Comparison of ENCODE assay signal across 18 mouse cellular contexts in genomic region chr6:100019016-100019415, GRCm38 (mm10).
"Had no signal": no experiment of that assay in that cellular context is flagged by ENCODE, and none has a peak within 500 bp of the region (broad histone marks: within the 10 kb centered on the region; RNA-seq: fewer than 3 reads in every experiment).

No protein-coding gene starts in this region.

- H3K9me3 ChIP-seq: midbrain, embryonic 10.5 days; midbrain, embryonic 12.5 days; neural tube, embryonic 13.5 days; neural tube, embryonic 15.5 days had no signal

- H3K4me2 ChIP-seq: lung, embryonic 14.5 days; midbrain, embryonic 12.5 days; neural tube, embryonic 13.5 days; neural tube, embryonic 15.5 days had no signal

- H3K9ac ChIP-seq: lung, embryonic 14.5 days; midbrain, embryonic 12.5 days; neural tube, embryonic 13.5 days; neural tube, embryonic 15.5 days had no signal

- ATAC-seq: midbrain, embryonic 16.5 days had no signal

- H3K4me3 ChIP-seq: midbrain, embryonic 10.5 days; midbrain, embryonic 12.5 days; myocyte; neural tube, embryonic 13.5 days; neural tube, embryonic 15.5 days had no signal

- H3K36me3 ChIP-seq: midbrain, embryonic 10.5 days; midbrain, embryonic 12.5 days; neural tube, embryonic 13.5 days; neural tube, embryonic 15.5 days had no signal

- DNase-seq: lung, adult 18-20 months; lung, embryonic 14.5 days; lung, postnatal 10 days; lung, postnatal 4 days; midbrain, embryonic 14.5 days; retina, postnatal 1 day; right cerebral cortex, adult 18-20 months; right cerebral cortex, postnatal 14 days; spleen, adult 18-20 months; thymus, adult 2 months; thymus, postnatal 25 days; thymus, postnatal 4 days had no signal

- H3K27ac ChIP-seq: midbrain, embryonic 10.5 days; midbrain, embryonic 12.5 days; neural tube, embryonic 13.5 days; neural tube, embryonic 15.5 days had no signal

- H3K4me1 ChIP-seq: midbrain, embryonic 12.5 days had no signal
